Mouse (Mus musculus) testis, adult 2 months (tissue): ENCODE results near the gene 3110082J24Rik.

Experiments
- CTCF ChIP-seq: fragments of 200-500 bp; IDR thresholded peaks from 2 replicates; pipeline ENCODE4 v1.5.1; 2012; ENCODE audit warnings: low read depth, mild to moderate bottlenecking, inconsistent platforms, low read length, moderate library complexity; ENCODE audit not compliant: control insufficient read depth, insufficient read depth, insufficient replicate concordance
- POLR2A ChIP-seq: fragments of 200-500 bp; IDR thresholded peaks from 2 replicates; pipeline ENCODE4 v1.6.1; 2012; ENCODE audit warnings: low read depth, mild to moderate bottlenecking, inconsistent platforms, low read length, moderate library complexity; ENCODE audit not compliant: control insufficient read depth

- no peak for TF ChIP-seq CTCF
- TF ChIP-seq POLR2A: no peak
Observed at GRCm38 (mm10) chr5:30067726-30068125, 38.2 kb downstream of the 3110082J24Rik start.
